ENCODE assay signal across 16 mouse cellular contexts in the genomic region with DNA sequence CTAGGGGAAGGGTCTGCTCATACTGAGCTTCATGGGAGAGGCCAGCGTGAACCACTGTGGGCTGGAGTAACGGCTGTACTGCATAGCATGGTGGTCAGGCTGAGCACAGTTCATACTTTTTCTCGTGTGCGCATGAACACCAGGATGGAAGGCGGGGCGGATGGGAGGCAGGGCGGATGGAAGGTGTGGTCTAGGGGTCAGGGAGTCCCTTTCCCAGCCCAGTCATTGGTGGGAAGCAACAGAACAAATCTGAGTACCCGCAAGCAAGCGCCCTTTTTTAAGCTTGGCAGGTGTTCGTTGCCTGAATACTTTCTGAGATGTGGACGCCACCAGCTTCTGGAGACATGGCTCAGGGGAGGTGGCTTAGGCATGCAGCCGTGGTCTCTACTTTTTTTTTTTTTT. TPM values are rescaled to one million over a fixed set of nuclear protein-coding genes. Genes with fewer than 3 reads are reported as not detected.
DNase-seq lines count a peak whose midpoint lies in the region; ATAC-seq and TF ChIP-seq lines count a peak whose summit lies in the region.
"Had no signal": no experiment of that assay in that cellular context is flagged by ENCODE, and none has a peak within 500 bp of the region (broad histone marks: within the 10 kb centered on the region; RNA-seq: fewer than 3 reads in every experiment).

No protein-coding gene starts in this region.

- H3K27me3 ChIP-seq in heart, embryonic 10.5 days (ENCODE audit: insufficient read depth, poor library complexity, severe bottlenecking), result no peaks in the 10 kb centered on the region
- H3K27me3 ChIP-seq in liver, embryonic 12.5 days (replicated peaks), result no peaks in the 10 kb centered on the region
- H3K27me3 ChIP-seq in stomach, postnatal 0 days (ENCODE audit: control insufficient read depth, insufficient read depth, low read length), result no peaks in the 10 kb centered on the region
- H3K27me3 ChIP-seq: embryonic facial prominence, embryonic 13.5 days; forebrain, embryonic 13.5 days; limb, embryonic 12.5 days had no signal

- TF ChIP-seq EP300 in stomach, postnatal 0 days (optimal IDR thresholded peaks at IDR 0.05), result no peak

- H3K9ac ChIP-seq in liver, embryonic 12.5 days, result peak overlapping the region; percentile 75
- H3K9ac ChIP-seq in stomach, postnatal 0 days (ENCODE audit: low read length), result no peak overlapping the region
- H3K9ac ChIP-seq: embryonic facial prominence, embryonic 13.5 days; forebrain, embryonic 13.5 days; limb, embryonic 12.5 days had no signal

- ATAC-seq in CD4-positive, CD25-positive, alpha-beta regulatory T cell, adult 4 months, result peak; percentile 15
- peak; percentile 4 for ATAC-seq in activated CD4-positive, CD25-positive, alpha-beta regulatory T cell, adult 4 months
- ATAC-seq in liver, embryonic 12.5 days, result no peak; the same call in 1 of the 2 replicates
- no peak for ATAC-seq in stomach, postnatal 0 days (ENCODE audit: low FRiP score, low TSS enrichment)
- ATAC-seq: forebrain, embryonic 13.5 days had no signal

- 85% methylated on average over 12 of the region's 12 CpGs for WGBS in heart, embryonic 10.5 days
- WGBS in liver, embryonic 12.5 days (ENCODE audit: insufficient replicate concordance), result 47% methylated on average over 12 of the region's 12 CpGs
- 78% methylated on average over 12 of the region's 12 CpGs for WGBS in stomach, postnatal 0 days

- H3K4me1 ChIP-seq in heart, embryonic 10.5 days, result peaks cover 19% of the 10 kb centered on the region; the same call in 1 of the 2 replicates
- peaks cover 84% of the 10 kb centered on the region for H3K4me1 ChIP-seq in liver, embryonic 12.5 days
- no peaks in the 10 kb centered on the region for H3K4me1 ChIP-seq in stomach, postnatal 0 days (replicated peaks; ENCODE audit: control insufficient read depth, insufficient read depth)
- H3K4me1 ChIP-seq: embryonic facial prominence, embryonic 13.5 days; forebrain, embryonic 13.5 days; limb, embryonic 12.5 days had no signal

- TF ChIP-seq CTCF in stomach, postnatal 0 days (IDR thresholded peaks at IDR 0.05; ENCODE audit: low read depth), result no peak

- H3K27ac ChIP-seq in heart, embryonic 10.5 days, result 0 out of 2 replicates have a peak overlapping the region, but pooled peaks have one; percentile 31
- peak overlapping the region; percentile 98 for H3K27ac ChIP-seq in liver, embryonic 12.5 days
- no peak overlapping the region for H3K27ac ChIP-seq in stomach, postnatal 0 days (replicated peaks)
- H3K27ac ChIP-seq: embryonic facial prominence, embryonic 13.5 days; forebrain, embryonic 13.5 days; gastrocnemius, adult 2 months; limb, embryonic 12.5 days had no signal

- H3K4me2 ChIP-seq in liver, embryonic 12.5 days, result peak overlapping the region; percentile 67
- H3K4me2 ChIP-seq in stomach, postnatal 0 days (replicated peaks; ENCODE audit: low read depth), result no peak overlapping the region
- H3K4me2 ChIP-seq: embryonic facial prominence, embryonic 13.5 days; forebrain, embryonic 13.5 days; heart, embryonic 11.5 days; limb, embryonic 12.5 days had no signal

- DNase-seq in heart, embryonic 10.5 days (ENCODE audit: low spot score), result no peak
- no peak for DNase-seq in heart, adult 18-20 months
- DNase-seq in lung, postnatal 36 days, result no peak
- DNase-seq in lung, postnatal 14 days, result no peak
- DNase-seq in stomach, postnatal 0 days (ENCODE audit: low spot score), result no peak
- DNase-seq: gastrocnemius, adult 2 months; kidney, postnatal 10 days; midbrain, embryonic 14.5 days; right cerebral cortex, postnatal 25 days had no signal

- no peaks in the 10 kb centered on the region for H3K9me3 ChIP-seq in heart, embryonic 10.5 days
- H3K9me3 ChIP-seq in liver, embryonic 12.5 days (replicated peaks), result no peaks in the 10 kb centered on the region
- H3K9me3 ChIP-seq in stomach, postnatal 0 days (ENCODE audit: control insufficient read depth, low read length), result no peaks in the 10 kb centered on the region
- H3K9me3 ChIP-seq: embryonic facial prominence, embryonic 13.5 days; forebrain, embryonic 13.5 days; limb, embryonic 12.5 days had no signal

- H3K4me3 ChIP-seq in heart, embryonic 10.5 days, result no peak overlapping the region
- H3K4me3 ChIP-seq in liver, embryonic 12.5 days, result peak overlapping the region; percentile 26; the same call in 1 of the 2 replicates
- no peak overlapping the region for H3K4me3 ChIP-seq in stomach, postnatal 0 days (ENCODE audit: low read depth, low read length)
- H3K4me3 ChIP-seq: embryonic facial prominence, embryonic 13.5 days; forebrain, embryonic 13.5 days; gastrocnemius, adult 2 months; limb, embryonic 12.5 days had no signal

- no peaks in the 10 kb centered on the region for H3K36me3 ChIP-seq in heart, embryonic 10.5 days
- 0 out of 2 replicates have a peak, but pooled peaks cover 5% of the 10 kb centered on the region for H3K36me3 ChIP-seq in liver, embryonic 12.5 days
- no peaks in the 10 kb centered on the region for H3K36me3 ChIP-seq in stomach, postnatal 0 days (ENCODE audit: control insufficient read depth, insufficient read depth, low read length)
- H3K36me3 ChIP-seq: embryonic facial prominence, embryonic 13.5 days; limb, embryonic 12.5 days had no signal

RNA-seq across cellular contexts. Expression of a gene that starts 16.6 kb away (rescaled TPM):
- 5.1 and 6.0 TPM in 2 replicates for polyA plus RNA-seq in heart, embryonic 10.5 days (2016; fragmentation: Nextera tagmentation; extraction: Ambion mirVana)
- total RNA-seq in heart, adult 18-20 months (2021), result 10 to 100 TPM; 17.3 to 24.4 TPM
- 100 to 1,000 TPM; 145 to 167 TPM for polyA plus RNA-seq in CD4-positive, CD25-positive, alpha-beta regulatory T cell, adult 4 months (2017; shearing (Covaris generic))
- 100 to 1,000 TPM; 125 to 127 TPM for polyA plus RNA-seq in activated CD4-positive, CD25-positive, alpha-beta regulatory T cell, adult 4 months (2017; shearing (Covaris generic))
- polyA plus RNA-seq in liver, embryonic 12.5 days (2016; fragmentation: Nextera tagmentation; extraction: Ambion mirVana), result 16.0 and 17.1 TPM in 2 replicates
- 2.6 and 2.8 TPM in 2 replicates for polyA plus RNA-seq in stomach, postnatal 0 days (2015; fragmentation: Nextera tagmentation; extraction: Ambion mirVana)

Comparison
In these comparisons a context has a peak if more than half of its experiments do, and no peak if none do; other contexts are left out.
1. ATAC-seq: peak in CD4-positive, CD25-positive, alpha-beta regulatory T cell, adult 4 months (single experiment) and activated CD4-positive, CD25-positive, alpha-beta regulatory T cell, adult 4 months (single experiment); none in liver, embryonic 12.5 days (single experiment) and stomach, postnatal 0 days (single experiment).